Mouse (Mus musculus) bone marrow, adult 2 months (tissue): ENCODE results near the gene Hoxc13. TPM values are rescaled to one million over a fixed set of nuclear protein-coding genes. Genes with fewer than 3 reads are reported as not detected.

Experiments used
- H3K27ac ChIP-seq: fragments of 200-500 bp; 2 replicates; pipeline ENCODE4 v1.5.1; 2012; ENCODE audit warnings: low read depth, mild to moderate bottlenecking, control low read depth, inconsistent platforms, low read length; ENCODE audit not compliant: control insufficient read depth, poor library complexity, insufficient read depth
- H3K4me1 ChIP-seq: fragments of 200-500 bp; 2 replicates; pipeline ENCODE4 v1.6.1; 2011; ENCODE audit warnings: low read length; ENCODE audit not compliant: control insufficient read depth, insufficient read depth
- H3K4me3 ChIP-seq: fragments of 200-500 bp; replicated peaks from 2 replicates; pipeline ENCODE3; 2011; ENCODE audit warnings: mild to moderate bottlenecking, low read depth, low read length, control low read depth; ENCODE audit not compliant: control insufficient read depth
- CTCF ChIP-seq: fragments of 200-500 bp; IDR thresholded peaks from 2 replicates; pipeline ENCODE4 v1.5.1; 2011; ENCODE audit warnings: low read length, control low read depth; ENCODE audit not compliant: control insufficient read depth, insufficient read depth
- POLR2A ChIP-seq: fragments of 200-500 bp; IDR thresholded peaks from 2 replicates; pipeline ENCODE4 v1.6.1; 2011; ENCODE audit warnings: low read depth, mild to moderate bottlenecking, control low read depth, low read length, borderline replicate concordance; ENCODE audit not compliant: control insufficient read depth
- WGBS: fragments of 180-500 bp; shearing (Covaris S2); methylation state at CpG from one replicate; pipeline ENCODE4 v1.1.7; 2018; 5-methylcytosine and 5-hydroxymethylcytosine counted together
- polyA plus RNA-seq: library from polyadenylated mRNA; stranded (reverse); fragments of >200 nt; gene quantifications from 2 replicates; pipeline ENCODE4 v1.2.4, GENCODE M21; 2011; ENCODE audit warnings: low replicate concordance; ENCODE audit not compliant: missing spikeins, insufficient read depth, insufficient read length

The Hoxc13 gene
- polyA plus RNA-seq, 1 experiment = not detected

DNA sequence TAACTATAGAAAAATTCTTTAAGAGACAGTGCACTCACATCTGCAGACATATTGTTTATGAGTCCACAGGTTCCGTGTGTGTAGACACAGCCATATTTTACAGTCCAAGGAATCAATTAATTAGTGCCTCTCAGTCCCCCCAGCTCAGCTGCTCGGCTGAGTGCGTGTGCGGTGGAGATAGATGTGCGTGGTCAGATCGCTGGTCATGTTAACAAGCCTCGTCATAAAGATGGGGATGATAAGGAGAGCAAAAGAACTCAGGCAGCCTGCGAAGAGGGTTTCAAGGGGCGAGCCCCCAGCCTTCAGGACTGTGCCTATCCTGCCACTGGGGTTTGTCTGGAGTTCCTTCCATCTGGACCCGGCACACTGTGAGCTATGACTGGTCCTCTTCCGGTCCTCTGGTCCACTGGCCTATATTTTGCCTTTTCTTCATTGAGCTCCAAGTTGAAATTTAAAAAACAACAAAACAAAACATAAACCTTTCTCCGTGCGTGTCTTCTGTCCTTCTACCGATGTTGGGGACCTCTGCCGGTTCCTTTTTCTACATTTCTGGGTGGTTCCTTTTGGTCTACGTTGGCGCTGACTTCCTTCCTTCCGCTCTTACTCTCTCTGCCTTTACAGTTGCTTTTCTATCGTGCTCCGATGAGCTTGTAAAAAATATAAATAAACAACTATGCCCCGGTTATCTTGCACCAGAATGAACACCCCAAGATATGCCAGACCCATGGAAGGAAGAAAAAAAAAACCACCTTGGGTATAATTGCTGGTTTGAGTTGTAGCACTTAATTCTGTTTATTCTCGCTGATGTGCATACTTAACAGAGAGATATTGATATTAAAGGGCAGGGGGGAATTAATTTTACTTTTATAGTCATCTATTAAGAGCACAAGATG, 24.5 kb downstream of the Hoxc13 start:
- no peak for TF ChIP-seq CTCF
- no peaks in the 10 kb centered on the region for H3K4me1 ChIP-seq
- 7% methylated on average over 22 of the region's 22 CpGs for WGBS
- H3K27ac ChIP-seq = no peak overlapping the region
- H3K4me3 ChIP-seq = no peak overlapping the region

DNA sequence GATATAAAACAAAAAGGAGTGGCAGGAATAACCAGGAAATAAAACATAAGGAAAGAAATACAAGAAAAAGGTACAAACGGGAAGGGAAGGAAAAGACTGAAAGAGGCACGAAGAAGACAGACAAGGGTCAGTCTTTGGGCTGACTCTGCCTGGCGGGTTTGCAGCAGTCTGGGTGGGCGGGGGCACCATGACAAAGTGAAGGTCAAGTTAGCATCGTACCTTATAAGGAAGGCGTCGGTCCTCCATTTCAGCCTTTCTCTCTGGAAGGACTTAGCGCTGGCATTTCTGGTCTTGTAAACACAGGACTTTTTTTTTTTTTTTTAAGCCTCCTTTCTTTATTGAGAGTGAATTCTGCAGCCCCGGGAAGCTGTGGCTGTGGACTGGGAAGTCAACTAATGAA, 26.4 kb downstream of the Hoxc13 start:
- 10% methylated on average over 9 of the region's 9 CpGs for WGBS
- TF ChIP-seq POLR2A = no peak
- no peak for TF ChIP-seq CTCF
- H3K4me1 ChIP-seq = no peaks in the 10 kb centered on the region
- no peak overlapping the region for H3K4me3 ChIP-seq
- H3K27ac ChIP-seq = no peak overlapping the region

DNA sequence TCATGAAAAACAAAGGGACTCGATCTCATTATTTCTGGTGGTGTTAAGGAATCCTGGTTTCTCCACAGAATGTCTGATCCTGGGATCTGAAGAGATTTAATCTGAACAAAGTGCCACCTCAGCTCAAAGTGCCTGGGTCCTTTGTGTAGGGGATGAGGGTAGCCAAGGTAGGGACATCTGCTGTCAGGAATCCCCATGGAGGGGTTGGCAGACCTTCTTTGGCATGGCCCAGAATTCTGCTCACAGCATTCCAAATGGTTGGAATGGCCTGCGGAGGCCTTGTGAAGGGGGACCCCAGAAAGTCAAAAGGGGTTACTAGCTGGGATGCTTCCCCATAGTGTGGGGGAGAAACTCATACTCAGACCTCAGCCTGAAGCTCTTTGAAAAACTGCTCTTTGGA, 27.9 kb downstream of the Hoxc13 start:
- H3K4me1 ChIP-seq = no peaks in the 10 kb centered on the region
- no peak for TF ChIP-seq CTCF
- no peak for TF ChIP-seq POLR2A
- H3K27ac ChIP-seq = no peak overlapping the region
- WGBS = 7% methylated on average over 2 of the region's 2 CpGs
- H3K4me3 ChIP-seq = no peak overlapping the region

DNA sequence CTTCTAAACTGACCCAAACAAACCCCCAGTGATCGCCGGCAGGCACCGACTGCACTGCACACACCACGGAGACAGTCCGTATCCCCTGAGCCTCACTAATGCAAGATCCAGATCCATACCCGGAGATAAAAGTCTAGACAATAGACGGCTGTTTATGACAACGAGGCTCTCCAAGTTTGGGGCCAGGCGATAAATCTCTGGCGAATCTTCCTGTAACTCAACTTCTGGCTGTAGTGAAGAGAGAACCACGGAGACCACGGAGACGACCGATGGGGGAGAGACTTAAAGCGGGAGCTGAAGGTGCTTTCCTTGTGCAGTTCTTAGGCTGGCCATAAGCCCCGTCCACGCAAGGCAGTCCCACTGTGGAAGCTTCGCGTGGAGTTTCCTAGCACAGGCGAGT, 28.8 kb downstream of the Hoxc13 start:
- no peaks in the 10 kb centered on the region for H3K4me1 ChIP-seq
- no peak overlapping the region for H3K4me3 ChIP-seq
- TF ChIP-seq CTCF = no peak
- no peak for TF ChIP-seq POLR2A
- H3K27ac ChIP-seq = no peak overlapping the region
- 5% methylated on average over 20 of the region's 20 CpGs for WGBS

DNA sequence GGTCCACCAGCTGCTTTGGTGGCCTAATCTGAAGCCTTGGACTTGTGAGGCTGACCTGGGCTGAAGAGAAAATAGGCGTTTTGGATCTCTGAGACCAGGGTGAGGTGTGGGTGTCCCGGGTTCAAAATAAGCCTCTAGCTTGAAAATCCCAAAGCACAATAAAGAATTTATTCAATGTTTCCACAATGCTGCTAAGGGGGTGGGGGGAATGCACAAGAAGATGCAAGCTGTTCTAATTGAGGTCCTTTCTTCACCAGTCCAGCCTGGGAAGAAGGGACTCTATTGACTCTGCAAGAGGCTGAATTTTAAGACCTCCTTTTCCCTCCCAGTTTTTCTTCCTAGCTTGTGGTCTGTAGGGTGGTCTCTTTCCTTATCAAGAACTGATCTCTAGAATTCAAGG, 30.0 kb downstream of the Hoxc13 start:
- H3K4me3 ChIP-seq = no peak overlapping the region
- no peaks in the 10 kb centered on the region for H3K4me1 ChIP-seq
- no peak overlapping the region for H3K27ac ChIP-seq
- TF ChIP-seq CTCF (no peak), POLR2A (no peak)
- WGBS = 10% methylated on average over 2 of the region's 2 CpGs

DNA sequence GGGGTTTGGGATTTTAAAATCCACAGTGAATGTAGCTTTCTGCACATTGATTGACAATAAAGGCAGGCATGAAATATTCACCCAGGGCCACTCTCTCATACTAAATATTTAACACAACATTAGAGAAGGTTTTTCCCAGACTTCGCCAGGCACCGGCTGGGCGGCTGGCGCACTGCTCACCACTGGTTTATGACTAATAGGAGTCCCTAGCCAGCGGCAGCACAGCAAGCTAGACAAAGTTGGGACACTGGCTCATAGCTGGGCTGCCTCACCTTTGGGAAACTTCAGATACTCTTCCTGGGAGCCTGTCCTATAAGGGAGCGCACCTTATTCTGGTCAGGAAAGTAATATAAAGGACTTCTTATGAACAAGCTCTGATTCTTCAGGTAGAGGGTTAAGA, 32.7 kb downstream of the Hoxc13 start:
- WGBS = 33% methylated on average over 6 of the region's 6 CpGs
- Histone ChIP-seq H3K4me3 (no peak overlapping the region), H3K27ac (no peak overlapping the region), H3K4me1 (no peaks in the 10 kb centered on the region)
- no peak for TF ChIP-seq CTCF
- TF ChIP-seq POLR2A = no peak

DNA sequence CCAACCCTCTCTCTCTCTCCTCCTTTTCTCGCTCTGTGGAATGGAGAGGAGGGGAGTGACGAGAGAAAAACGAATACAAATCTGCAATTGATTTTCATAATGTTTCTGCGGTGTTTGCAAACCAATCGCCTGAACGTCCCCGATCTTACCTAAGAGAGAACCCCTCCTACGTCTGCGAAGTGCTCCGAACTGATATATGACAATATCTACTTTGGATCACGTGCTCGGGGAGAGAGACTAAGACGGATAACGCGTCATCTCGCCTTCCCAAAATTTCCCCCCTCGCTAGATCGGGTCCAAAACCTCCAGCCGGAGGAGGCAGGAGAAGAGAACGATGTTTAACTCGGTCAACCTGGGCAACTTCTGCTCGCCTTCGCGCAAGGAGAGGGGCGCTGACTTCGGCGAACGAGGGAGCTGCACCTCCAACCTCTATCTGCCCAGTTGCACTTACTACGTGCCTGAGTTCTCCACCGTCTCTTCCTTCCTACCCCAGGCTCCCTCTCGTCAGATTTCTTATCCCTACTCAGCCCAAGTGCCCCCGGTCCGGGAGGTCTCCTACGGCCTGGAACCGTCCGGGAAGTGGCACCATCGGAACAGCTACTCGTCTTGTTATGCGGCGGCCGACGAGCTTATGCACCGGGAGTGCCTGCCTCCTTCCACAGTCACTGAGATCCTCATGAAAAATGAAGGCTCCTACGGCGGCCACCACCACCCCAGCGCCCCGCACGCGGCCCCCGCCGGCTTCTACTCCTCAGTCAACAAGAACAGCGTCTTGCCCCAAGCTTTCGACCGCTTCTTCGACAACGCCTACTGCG, 33.5 kb downstream of the Hoxc13 start, which contains the start of gene Hoxc11:
TSS of gene Hoxc11 (plus strand) at position 236 of the 815 bp plus-strand sequence.
- 4% methylated on average over 57 of the region's 57 CpGs for WGBS
- no peaks in the 10 kb centered on the region for H3K4me1 ChIP-seq
- H3K27ac ChIP-seq = no peak within 1 kb of the TSS; the same call in 1 of the 2 replicates
- no peak within 1 kb of the TSS for H3K4me3 ChIP-seq
- TF ChIP-seq POLR2A (no peak), CTCF (no peak)

DNA sequence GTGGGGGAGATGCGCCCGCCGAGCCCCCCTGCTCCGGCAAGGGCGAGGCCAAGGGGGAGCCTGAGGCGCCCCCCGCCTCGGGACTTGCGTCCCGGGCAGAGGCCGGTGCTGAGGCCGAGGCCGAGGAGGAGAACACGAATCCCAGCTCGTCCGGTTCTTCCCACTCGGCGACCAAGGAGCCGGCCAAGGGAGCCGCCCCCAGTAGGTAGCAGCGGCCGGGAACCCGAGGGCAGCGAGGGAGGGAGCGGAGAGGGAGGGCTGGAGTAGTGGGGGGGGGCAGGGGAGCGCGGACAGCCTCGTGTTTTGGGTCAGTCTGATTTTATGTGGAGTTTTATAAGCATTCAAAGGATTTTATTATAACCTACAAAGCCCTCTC, 34.1 kb downstream of the Hoxc13 start:
- TF ChIP-seq POLR2A (no peak), CTCF (no peak)
- Histone ChIP-seq H3K4me1 (no peaks in the 10 kb centered on the region), H3K4me3 (no peak overlapping the region), H3K27ac (no peak overlapping the region)
- 4% methylated on average over 28 of the region's 28 CpGs for WGBS
